Mouse (Mus musculus): ENCODE data around the gene Map3k11. TPM values are rescaled to one million over a fixed set of nuclear protein-coding genes. Genes with fewer than 3 reads are reported as not detected.

Map3k11 gene
- total and polyA plus RNA-seq, 3 experiments: 20.8 to 31.9 (median 23.2) TPM

DNA sequence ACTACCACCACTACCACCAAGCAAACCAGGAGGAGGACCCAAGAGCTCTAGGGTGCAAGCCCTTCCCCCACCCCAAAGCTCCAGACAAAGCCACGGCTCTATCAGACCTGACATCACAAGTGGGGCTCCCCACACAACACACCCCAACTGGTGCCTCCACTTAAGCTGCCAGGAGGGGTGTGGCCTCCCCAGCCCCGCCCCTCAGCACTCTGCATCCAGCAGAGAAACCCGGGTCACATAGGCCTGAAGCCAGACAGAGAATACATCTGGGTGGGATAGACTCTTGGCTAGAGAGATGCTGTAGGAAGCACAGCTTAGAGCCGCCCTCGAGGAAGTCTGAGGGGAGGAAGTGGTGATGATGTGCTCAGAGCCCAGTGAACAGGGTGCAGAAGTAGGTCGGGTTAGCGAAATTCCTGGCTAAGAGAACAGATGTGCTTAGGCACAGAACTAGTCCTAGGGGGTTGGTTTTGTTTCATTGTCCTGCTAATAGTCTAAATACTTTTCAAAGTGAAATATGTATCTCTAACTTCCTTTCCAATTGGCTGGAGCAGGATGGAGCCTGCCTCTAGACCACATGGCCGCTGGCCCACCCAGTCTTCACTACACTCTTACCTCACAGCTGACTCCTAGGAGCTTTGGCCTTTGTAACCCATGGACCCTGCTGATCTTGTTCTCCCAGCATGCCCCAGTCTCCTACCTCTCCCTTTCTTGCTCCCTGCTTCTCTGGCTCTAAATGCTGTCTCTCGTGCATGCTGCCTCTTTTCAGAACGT, 16.4 kb downstream of the Map3k11 start:
- DNase-seq: peak in 1 of 2 experiments; percentile 44
- intact Hi-C loops (cut with DNase I): no loop called here
- H3K4me1 ChIP-seq (ENCODE audit: control insufficient read depth, insufficient read depth, low read length): peaks cover 3% of the 10 kb centered on the region
- no peaks in the 10 kb centered on the region for H3K79me2 ChIP-seq (replicated peaks; ENCODE audit: control insufficient read depth, insufficient read depth, low read length)
- TF ChIP-seq CTCF (IDR thresholded peaks at IDR 0.05) (no peak), EP300 (IDR thresholded peaks at IDR 0.05; ENCODE audit: insufficient read depth, low read depth, low read length) (no peak), POLR2A (IDR thresholded peaks at IDR 0.05; ENCODE audit: insufficient read depth, low read depth, low read length) (no peak)
- no peaks in the 10 kb centered on the region for H3K27me3 ChIP-seq (ENCODE audit: control insufficient read depth, insufficient read depth, low read length)
- H3K27ac ChIP-seq: peak overlapping the region; percentile 13; the same call in 1 of the 2 replicates
- no peak overlapping the region for H3K4me3 ChIP-seq
- no peak overlapping the region for H3K9ac ChIP-seq (ENCODE audit: low read depth, low read length)
- H3K36me3 ChIP-seq (ENCODE audit: control insufficient read depth, insufficient read depth, low read length): no peaks in the 10 kb centered on the region
- 23% methylated on average over 10 of the region's 10 CpGs for WGBS

- no peak for TF ChIP-seq CTCF (IDR thresholded peaks at IDR 0.05)
- TF ChIP-seq POLR2A (IDR thresholded peaks at IDR 0.05; ENCODE audit: insufficient read depth, low read depth, low read length): no peak
- Histone ChIP-seq H3K9ac (ENCODE audit: low read depth, low read length) (no peak overlapping the region), H3K4me3 (no peak overlapping the region), H3K27me3 (ENCODE audit: control insufficient read depth, insufficient read depth, low read length) (no peaks in the 10 kb centered on the region), H3K4me1 (ENCODE audit: control insufficient read depth, insufficient read depth, low read length) (peaks cover 11% of the 10 kb centered on the region), H3K36me3 (ENCODE audit: control insufficient read depth, insufficient read depth, low read length) (peaks cover 4% of the 10 kb centered on the region; the same call in 1 of the 2 replicates), H3K79me2 (replicated peaks; ENCODE audit: control insufficient read depth, insufficient read depth, low read length) (no peaks in the 10 kb centered on the region), H3K27ac (no peak overlapping the region)
- DNase-seq: no peak
- 94% methylated on average over 6 of the region's 6 CpGs for WGBS
- intact Hi-C loops (cut with DNase I): loop anchor here (2.0 kb wide), 1 partner anchor 71 kb away; no protein-coding TSS in a partner anchor
Observed at GRCm38 (mm10) chr19:5710068-5710467, 21.5 kb downstream of the Map3k11 start.

- H3K27ac ChIP-seq: no peak overlapping the region
- WGBS: 91% methylated on average over 8 of the region's 8 CpGs
- H3K36me3 ChIP-seq (ENCODE audit: control insufficient read depth, insufficient read depth, low read length): peaks cover 4% of the 10 kb centered on the region; the same call in 1 of the 2 replicates
- H3K9ac ChIP-seq (ENCODE audit: low read depth, low read length): no peak overlapping the region
- no peak for TF ChIP-seq POLR2A (IDR thresholded peaks at IDR 0.05; ENCODE audit: insufficient read depth, low read depth, low read length)
- no peak for TF ChIP-seq EP300 (IDR thresholded peaks at IDR 0.05; ENCODE audit: insufficient read depth, low read depth, low read length)
- TF ChIP-seq CTCF (IDR thresholded peaks at IDR 0.05): no peak
- intact Hi-C loops (cut with DNase I): loop anchor here (2.0 kb wide), 1 partner anchor 70 kb away; no protein-coding TSS in a partner anchor
- no peaks in the 10 kb centered on the region for H3K79me2 ChIP-seq (replicated peaks; ENCODE audit: control insufficient read depth, insufficient read depth, low read length)
- no peak overlapping the region for H3K4me3 ChIP-seq
- H3K27me3 ChIP-seq (ENCODE audit: control insufficient read depth, insufficient read depth, low read length): no peaks in the 10 kb centered on the region
- no peak for DNase-seq
- peaks cover 9% of the 10 kb centered on the region for H3K4me1 ChIP-seq (ENCODE audit: control insufficient read depth, insufficient read depth, low read length)
Observed at GRCm38 (mm10) chr19:5710581-5710980, 22.0 kb downstream of the Map3k11 start.

DNA sequence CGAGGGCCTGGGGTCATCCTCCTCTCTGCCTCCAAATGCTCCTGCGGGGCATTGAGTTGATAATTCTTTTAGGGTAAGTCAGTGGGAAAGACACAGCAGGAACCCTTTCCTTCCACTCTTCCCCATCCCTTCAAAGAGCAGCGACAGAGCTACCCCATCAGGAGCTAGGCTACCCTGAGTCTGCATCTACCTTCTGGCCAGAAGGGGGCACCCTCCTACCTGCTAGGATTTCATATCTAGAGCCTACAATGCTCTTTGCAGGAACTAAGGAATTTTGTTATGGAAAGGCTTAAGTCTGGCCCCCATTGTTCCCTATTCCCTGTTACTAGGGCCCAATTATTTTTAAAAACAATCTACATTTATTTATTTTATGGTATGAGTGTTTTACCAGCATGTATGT, 22.7 kb downstream of the Map3k11 start:
- 25% methylated on average over 3 of the region's 3 CpGs for WGBS
- Histone ChIP-seq H3K9ac (ENCODE audit: low read depth, low read length) (no peak overlapping the region), H3K4me1 (ENCODE audit: control insufficient read depth, insufficient read depth, low read length) (peaks cover 9% of the 10 kb centered on the region), H3K36me3 (ENCODE audit: control insufficient read depth, insufficient read depth, low read length) (peaks cover 4% of the 10 kb centered on the region; the same call in 1 of the 2 replicates), H3K79me2 (replicated peaks; ENCODE audit: control insufficient read depth, insufficient read depth, low read length) (no peaks in the 10 kb centered on the region), H3K27me3 (ENCODE audit: control insufficient read depth, insufficient read depth, low read length) (no peaks in the 10 kb centered on the region), H3K4me3 (no peak overlapping the region), H3K27ac (peak overlapping the region; percentile 7; the same call in 1 of the 2 replicates)
- peak; percentile 91 for TF ChIP-seq CTCF (IDR thresholded peaks at IDR 0.05)
- TF ChIP-seq EP300 (IDR thresholded peaks at IDR 0.05; ENCODE audit: insufficient read depth, low read depth, low read length): peak; percentile 79
- no peak for TF ChIP-seq POLR2A (IDR thresholded peaks at IDR 0.05; ENCODE audit: insufficient read depth, low read depth, low read length)
- intact Hi-C loops (cut with DNase I): loop anchor here (1.0 to 2.0 kb wide), 2 partner anchors 17 to 70 kb away; no protein-coding TSS in a partner anchor
- DNase-seq: peak; percentile 69 to 71

GRCm38 (mm10) chr19:5711907-5712460, 23.4 kb downstream of the Map3k11 start:
- TF ChIP-seq POLR2A (IDR thresholded peaks at IDR 0.05; ENCODE audit: insufficient read depth, low read depth, low read length) (no peak), EP300 (IDR thresholded peaks at IDR 0.05; ENCODE audit: insufficient read depth, low read depth, low read length) (no peak), CTCF (IDR thresholded peaks at IDR 0.05) (no peak)
- Histone ChIP-seq H3K27me3 (ENCODE audit: control insufficient read depth, insufficient read depth, low read length) (no peaks in the 10 kb centered on the region), H3K4me1 (ENCODE audit: control insufficient read depth, insufficient read depth, low read length) (peaks cover 9% of the 10 kb centered on the region), H3K36me3 (ENCODE audit: control insufficient read depth, insufficient read depth, low read length) (peaks cover 4% of the 10 kb centered on the region; the same call in 1 of the 2 replicates), H3K79me2 (replicated peaks; ENCODE audit: control insufficient read depth, insufficient read depth, low read length) (no peaks in the 10 kb centered on the region), H3K27ac (no peak overlapping the region), H3K4me3 (no peak overlapping the region), H3K9ac (ENCODE audit: low read depth, low read length) (no peak overlapping the region)
- intact Hi-C loops (cut with DNase I): loop anchor here (1.0 to 2.0 kb wide), 3 partner anchors 16 to 69 kb away; no protein-coding TSS in a partner anchor
- WGBS: 82% methylated on average over 14 of the region's 14 CpGs
- DNase-seq: peak in 1 of 2 experiments; percentile 54
